Mouse (Mus musculus) adrenal gland, postnatal 10 days (tissue): ENCODE measurements around the gene Gm42906. TPM values are rescaled to one million over a fixed set of nuclear protein-coding genes. Genes with fewer than 3 reads are reported as not detected.

Source experiments
- DNase-seq: peaks from one replicate; pipeline ENCODE4 v3.0.0; 2021; ENCODE audit warnings: mixed read lengths
- total RNA-seq, 2 experiments: library from RNA; stranded (reverse); gene quantifications; 2 replicates each; pipeline ENCODE4 v1.2.3; 2021

The Gm42906 gene
- total RNA-seq, 2 experiments from 2014 or later: not detected

GRCm38 (mm10) chr5:151023461-151023860, 404.5 kb downstream of the Gm42906 start:
- DNase-seq: no peak

GRCm38 (mm10) chr5:151022939-151023338, 405.0 kb downstream of the Gm42906 start:
- DNase-seq: no peak

- no peak for DNase-seq
Measured at GRCm38 (mm10) chr5:151022026-151022425, 405.9 kb downstream of the Gm42906 start.

- DNase-seq: no peak
Measured at GRCm38 (mm10) chr5:151020831-151021230, 407.1 kb downstream of the Gm42906 start.

- DNase-seq: no peak
Measured at GRCm38 (mm10) chr5:151020031-151020820, 407.7 kb downstream of the Gm42906 start.

GRCm38 (mm10) chr5:151018959-151019358, 409.0 kb downstream of the Gm42906 start:
- DNase-seq: no peak

- no peak for DNase-seq
Measured at GRCm38 (mm10) chr5:151018450-151018849, 409.5 kb downstream of the Gm42906 start.

Other genes starting within 250 kb of the Gm42906 start
- gene Stard13, start 194.3 kb downstream of the Gm42906 start, total RNA-seq: 10 to 100 TPM; 22.6 to 30.1 TPM
- not detected for gene Vmn2r18, start 177.9 kb upstream of the Gm42906 start, total RNA-seq
- 10 to 100 TPM; 22.8 to 34.0 TPM for gene Rfc3, start 223.1 kb upstream of the Gm42906 start, total RNA-seq